Mouse (Mus musculus): ENCODE results near the gene Utp20.

Gene Utp20

DNA sequence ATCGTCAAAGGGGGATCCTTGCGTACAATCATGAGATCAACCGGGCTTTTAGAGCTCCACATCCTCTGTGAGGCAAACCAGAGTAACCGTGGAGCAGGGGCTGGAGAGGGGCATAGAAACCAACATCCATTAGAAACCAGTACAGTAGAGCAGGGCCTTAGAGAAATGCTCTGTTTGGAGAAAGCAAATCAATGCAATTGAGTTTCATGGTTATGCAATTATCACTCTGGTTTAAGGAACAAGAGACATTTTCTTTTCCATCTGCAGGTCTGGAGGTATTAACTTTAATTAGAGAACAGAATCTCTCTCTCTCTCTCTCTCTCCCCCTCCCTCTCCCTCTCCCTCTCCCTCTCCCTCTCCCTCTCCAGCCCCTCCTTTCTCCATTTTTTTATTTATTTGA is 111.9 kb downstream of the Utp20 start:
- DNase-seq = no peak

DNA sequence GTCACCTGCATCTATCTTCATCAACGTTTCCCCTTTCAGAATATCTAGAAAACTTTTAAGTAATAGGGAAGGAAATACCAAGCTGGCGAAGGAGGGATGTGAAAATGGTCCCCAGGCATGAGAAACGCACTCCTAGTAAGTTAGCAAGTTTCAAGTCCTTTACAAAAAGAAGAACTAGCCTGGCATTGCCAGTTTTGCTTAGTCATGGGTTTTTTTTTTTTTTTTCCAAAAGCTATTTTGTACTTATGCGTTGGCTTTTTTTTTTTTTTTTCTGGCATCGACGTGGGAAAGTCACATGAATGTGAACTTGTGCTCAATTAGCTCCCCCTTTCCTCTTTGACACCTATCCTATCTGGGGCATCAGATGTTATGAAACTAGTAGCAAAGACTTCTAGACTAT is 114.2 kb downstream of the Utp20 start:
- DNase-seq = no peak

DNA sequence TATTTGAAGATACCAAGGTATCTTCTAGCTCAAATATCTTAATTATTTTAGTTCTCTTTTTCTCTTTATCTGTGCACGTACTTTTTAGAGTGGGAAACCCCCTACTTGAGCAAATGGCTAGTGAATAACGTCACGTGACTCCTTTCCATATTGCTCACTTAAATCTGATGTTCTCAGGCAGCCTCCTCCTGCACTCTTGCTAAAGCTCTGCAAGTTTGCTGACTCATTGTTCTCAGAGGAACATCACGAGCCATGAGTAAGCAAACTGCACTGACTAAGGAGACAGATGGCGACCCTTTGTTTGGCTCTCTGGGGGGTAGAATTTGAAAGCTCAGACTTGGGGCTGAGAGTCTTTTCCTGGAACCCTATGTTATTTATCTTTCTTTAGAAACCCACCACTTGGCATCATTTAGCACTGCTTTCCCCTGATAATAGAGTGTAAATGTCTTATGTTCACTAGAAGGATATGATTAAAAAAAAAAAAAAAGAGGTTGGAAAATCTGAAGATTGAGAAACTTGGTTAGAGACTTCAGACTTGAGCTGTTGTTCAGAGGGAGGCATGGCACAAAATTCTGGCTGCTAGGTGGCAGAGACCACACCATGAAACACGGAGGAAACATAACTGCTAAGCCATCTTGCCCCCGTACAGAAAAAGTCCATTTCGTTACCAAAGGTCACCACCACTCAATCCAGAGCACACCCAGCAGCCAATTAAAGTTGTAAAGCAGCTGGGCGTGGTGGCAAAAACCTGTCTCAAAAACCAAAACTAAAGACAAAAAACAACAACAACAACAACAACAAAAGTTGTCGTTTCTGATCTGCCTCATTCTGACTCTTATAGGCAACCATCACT is 117.7 kb downstream of the Utp20 start:
- DNase-seq = no peak

DNA sequence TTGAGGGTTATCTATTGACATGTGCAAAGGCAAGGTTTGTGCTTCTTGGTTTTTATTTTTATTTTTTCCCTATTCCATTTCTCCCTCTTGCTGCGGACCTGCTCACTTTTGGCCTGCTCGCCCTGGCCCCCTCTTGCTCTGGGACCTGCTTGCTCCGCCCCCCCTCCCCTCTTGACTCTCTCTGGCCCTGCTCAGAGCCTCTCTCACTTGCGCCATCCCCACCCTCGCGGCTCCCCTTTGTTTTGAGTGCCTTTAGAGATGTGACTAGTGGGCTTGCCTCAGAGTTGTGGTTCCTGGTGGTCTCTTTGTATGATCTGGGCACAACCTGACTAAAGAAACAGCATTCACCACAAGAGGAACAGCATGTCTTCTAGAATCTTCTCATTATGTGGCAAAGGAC is 125.7 kb downstream of the Utp20 start:
- no peak for DNase-seq

Data from thymus, adult 18-20 months (tissue).